Mouse (Mus musculus) embryonic facial prominence, embryonic 15.5 days (tissue): ENCODE data around the gene Vmn1r82. TPM values are rescaled to one million over a fixed set of nuclear protein-coding genes. Genes with fewer than 3 reads are reported as not detected.

Source experiments
- ATAC-seq: fragments of 200-750 bp; cut with Nextera tagmentation; 2 replicates; pipeline ENCODE4 v1.8.0; 2017; ENCODE audit warnings: low read depth, moderate TSS enrichment; ENCODE audit not compliant: insufficient number of reproducible peaks, low FRiP score, low TSS enrichment
- H3K27ac ChIP-seq: fragments of 300-500 bp; sonication (generic); replicated peaks from 2 replicates; pipeline ENCODE4 v1.5.1; 2015; ENCODE audit warnings: mild to moderate bottlenecking, inconsistent platforms
- H3K27me3 ChIP-seq: fragments of 300-500 bp; sonication (generic); 2 replicates; pipeline ENCODE4 v1.6.1; 2015; ENCODE audit warnings: inconsistent platforms
- H3K36me3 ChIP-seq: fragments of 300-500 bp; sonication (generic); 2 replicates; pipeline ENCODE4 v1.6.1; 2015; ENCODE audit warnings: mild to moderate bottlenecking, inconsistent platforms
- H3K4me1 ChIP-seq: fragments of 300-500 bp; sonication (generic); 2 replicates; pipeline ENCODE4 v1.6.1; 2015; ENCODE audit warnings: inconsistent platforms
- H3K4me2 ChIP-seq: fragments of 300-500 bp; sonication (generic); replicated peaks from 2 replicates; pipeline ENCODE4 v1.6.1; 2015; ENCODE audit warnings: mild to moderate bottlenecking, inconsistent platforms
- H3K4me3 ChIP-seq: fragments of 300-500 bp; sonication (generic); replicated peaks from 2 replicates; pipeline ENCODE4 v1.5.1; 2015; ENCODE audit warnings: mild to moderate bottlenecking, inconsistent platforms
- H3K9ac ChIP-seq: fragments of 300-500 bp; sonication (generic); 2 replicates; pipeline ENCODE4 v1.6.1; 2015; ENCODE audit warnings: inconsistent platforms
- H3K9me3 ChIP-seq: fragments of 300-500 bp; sonication (generic); replicated peaks from 2 replicates; pipeline ENCODE4 v1.6.1; 2016; ENCODE audit warnings: inconsistent platforms
- WGBS: fragments of 180-500 bp; shearing (Covaris S2); methylation state at CpG from one replicate; pipeline ENCODE4 v1.1.7; 2015; 5-methylcytosine and 5-hydroxymethylcytosine counted together
- polyA plus RNA-seq: library from polyadenylated mRNA; unstranded; fragments of >200 nt; fragmentation: Nextera tagmentation; extraction: Ambion mirVana; gene quantifications from 2 replicates; pipeline ENCODE4 v1.2.1, GENCODE M21; 2015

Gene Vmn1r82
- polyA plus RNA-seq, result not detected in 2 replicates

GRCm38 (mm10) chr7:12300130-12300529 lies at the start of gene Vmn1r82:
TSS of gene Vmn1r82 (plus strand) at chr7:12300430.
- H3K4me1 ChIP-seq, result no peaks in the 10 kb centered on the region
- ATAC-seq, result no peak
- WGBS, result 44% methylated on average over 2 of the region's 2 CpGs

DNA sequence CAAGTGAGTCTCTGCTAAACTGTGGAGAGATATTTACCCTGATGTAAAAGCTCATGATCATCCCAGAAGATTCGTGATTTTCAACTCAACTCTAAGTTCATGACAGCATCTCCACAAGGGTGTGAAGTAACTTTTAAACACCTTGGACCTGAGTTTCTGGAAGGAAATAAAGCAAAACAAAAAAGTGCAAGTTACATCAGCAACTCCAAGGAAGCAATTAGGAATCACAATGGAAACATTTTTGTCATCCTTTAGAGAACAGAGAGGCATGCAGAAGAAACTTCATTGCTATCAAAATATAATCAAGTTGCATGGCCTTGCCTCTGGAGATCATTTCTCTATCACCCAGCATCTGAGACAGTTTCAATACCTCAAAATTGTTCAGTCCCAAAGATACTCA lies 32.1 kb upstream of the Vmn1r82 start, which contains the start of gene Vmn1r81:
Gene Vmn1r81, minus strand, starts transcription at position 101 of the 400 bp plus-strand sequence.
- no peak within 1 kb of the TSS for H3K9ac ChIP-seq
- no peak within 1 kb of the TSS for H3K4me2 ChIP-seq
- H3K4me1 ChIP-seq, result no peaks in the 10 kb centered on the region
- no peak for ATAC-seq
- peaks cover 8% of the 10 kb centered on the region; the same call in 1 of the 2 replicates for H3K9me3 ChIP-seq
- H3K27ac ChIP-seq, result no peak within 1 kb of the TSS
- no peaks in the 10 kb centered on the region for H3K36me3 ChIP-seq
- no peaks in the 10 kb centered on the region for H3K27me3 ChIP-seq
- WGBS, result 62% methylated on average over 1 of the region's 1 CpGs
- H3K4me3 ChIP-seq, result no peak within 1 kb of the TSS

More at GRCm38 (mm10) chr7:12300130-12300529, at the start of gene Vmn1r82:
- Histone ChIP-seq H3K9me3 (no peaks in the 10 kb centered on the region), H3K4me3 (no peak within 1 kb of the TSS), H3K36me3 (no peaks in the 10 kb centered on the region), H3K4me2 (no peak within 1 kb of the TSS), H3K27ac (no peak within 1 kb of the TSS), H3K9ac (no peak within 1 kb of the TSS), H3K27me3 (no peaks in the 10 kb centered on the region)

- Histone ChIP-seq H3K9ac (no peak within 1 kb of the TSS), H3K27me3 (no peaks in the 10 kb centered on the region), H3K36me3 (no peaks in the 10 kb centered on the region), H3K4me3 (no peak within 1 kb of the TSS), H3K9me3 (peaks cover 9% of the 10 kb centered on the region; the same call in 1 of the 2 replicates), H3K27ac (no peak within 1 kb of the TSS), H3K4me2 (no peak within 1 kb of the TSS), H3K4me1 (no peaks in the 10 kb centered on the region)
- 81% methylated on average over 2 of the region's 2 CpGs for WGBS
- ATAC-seq, result no peak
Measured at GRCm38 (mm10) chr7:12329381-12329780, 29.2 kb downstream of the Vmn1r82 start, which contains the start of gene Vmn1r83. TSS of gene Vmn1r83 (minus strand) at chr7:12329481.

Other genes starting within 250 kb of the Vmn1r82 start
- 0.05 TPM in 1 of 2 replicates, not detected in the other for gene Vmn1r78, start 150.2 kb upstream of the Vmn1r82 start, polyA plus RNA-seq
- gene Vmn1r79, start 129.2 kb upstream of the Vmn1r82 start, polyA plus RNA-seq, result not detected in 2 replicates
- gene Vmn1r80, start 111.1 kb upstream of the Vmn1r82 start, polyA plus RNA-seq, result not detected in 2 replicates
- 0.01 TPM in 1 of 2 replicates, not detected in the other for gene Vmn1r81, start 32.2 kb upstream of the Vmn1r82 start, polyA plus RNA-seq
- 0.05 TPM in 1 of 2 replicates, not detected in the other for gene Vmn1r83, start 29.1 kb downstream of the Vmn1r82 start, polyA plus RNA-seq
- 0.07 TPM in 1 of 2 replicates, not detected in the other for gene Vmn1r84, start 68.8 kb downstream of the Vmn1r82 start, polyA plus RNA-seq
- gene Zfp551, start 122.3 kb downstream of the Vmn1r82 start, polyA plus RNA-seq, result 5.1 and 5.2 TPM in 2 replicates
- 18.2 and 18.6 TPM in 2 replicates for gene Zfp606, start 177.9 kb downstream of the Vmn1r82 start, polyA plus RNA-seq
- gene 2900092C05Rik, start 212.1 kb downstream of the Vmn1r82 start, polyA plus RNA-seq, result not detected in 2 replicates